Mouse (Mus musculus): ENCODE measurements at regions not wholly inside any gene's neighbourhood (a gene's known extent, or its start where the extent isn't known, plus 50 kb on each side); places are given as distances from the start of the nearest gene placed in this dataset.

- TF ChIP-seq CTCF (conservative IDR thresholded peaks at IDR 0.05; ENCODE audit: low read length) (no peak), POU5F1 (IDR thresholded peaks at IDR 0.05; ENCODE audit: borderline replicate concordance, low read length) (no peak), NANOG (IDR thresholded peaks at IDR 0.05; ENCODE audit: borderline replicate concordance, low read length) (no peak)
These were observed 57.5 kb upstream of the Sgk1 start for GRCm38 (mm10) chr10:21824418-21825025.
